Mouse (Mus musculus) large intestine, adult 2 months (tissue): ENCODE data around the gene Smtnl1. TPM values are rescaled to one million over a fixed set of nuclear protein-coding genes. Genes with fewer than 3 reads are reported as not detected.

Experiments used
- DNase-seq: peaks from one replicate; pipeline ENCODE4 v3.0.0-alpha.2; 2012; ENCODE audit warnings: low read depth, low spot score
- WGBS: fragments of 180-500 bp; shearing (Covaris S2); methylation state at CpG from one replicate; pipeline ENCODE4 v1.1.7; 2018; 5-methylcytosine and 5-hydroxymethylcytosine counted together
- polyA plus RNA-seq: library from polyadenylated mRNA; depleted of rRNA; stranded (reverse); fragments of >200 nt; gene quantifications from 2 replicates; pipeline ENCODE4 v1.2.3, GENCODE M21; 2012; rRNA removed

Smtnl1 gene
- polyA plus RNA-seq = 0.14 TPM in 1 of 2 replicates, not detected in the other

- DNase-seq = no peak
- WGBS = 36% methylated on average over 13 of the region's 13 CpGs
Observed at GRCm38 (mm10) chr2:84822552-84822951, at the start of gene Smtnl1. Smtnl1 (minus strand) TSS chr2:84822652.

GRCm38 (mm10) chr2:84870623-84871160 lies 48.2 kb upstream of the Smtnl1 start:
- DNase-seq = no peak
- 56% methylated on average over 4 of the region's 4 CpGs for WGBS

GRCm38 (mm10) chr2:84868977-84869376 lies 46.5 kb upstream of the Smtnl1 start:
- 53% methylated on average over 2 of the region's 2 CpGs for WGBS
- no peak for DNase-seq

DNA sequence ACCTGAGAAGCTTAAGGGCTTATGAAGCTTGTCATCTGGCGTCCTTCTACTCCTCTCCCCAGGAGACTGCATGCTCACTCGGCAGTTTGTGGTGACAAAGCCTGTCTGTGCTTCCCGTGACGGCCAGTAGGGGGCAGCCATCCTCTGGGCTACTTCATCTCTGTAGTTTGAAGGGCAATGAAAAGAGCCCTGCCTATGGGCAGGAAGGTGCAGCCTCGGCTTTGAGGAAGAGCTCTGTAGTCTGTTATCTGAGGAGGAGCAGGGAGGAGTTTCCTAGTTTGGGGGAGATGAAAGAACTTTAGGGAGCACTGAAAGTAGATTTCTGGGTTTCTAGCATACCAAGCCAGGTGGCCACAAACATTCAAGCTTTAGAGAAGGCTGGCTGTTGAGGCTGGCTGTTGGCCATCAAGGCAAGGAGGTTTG lies 46.1 kb upstream of the Smtnl1 start:
- DNase-seq = no peak
- WGBS = 8% methylated on average over 5 of the region's 5 CpGs

GRCm38 (mm10) chr2:84865616-84866571 lies 43.4 kb upstream of the Smtnl1 start:
- WGBS = 4% methylated on average over 44 of the region's 47 CpGs
- no peak for DNase-seq

DNA sequence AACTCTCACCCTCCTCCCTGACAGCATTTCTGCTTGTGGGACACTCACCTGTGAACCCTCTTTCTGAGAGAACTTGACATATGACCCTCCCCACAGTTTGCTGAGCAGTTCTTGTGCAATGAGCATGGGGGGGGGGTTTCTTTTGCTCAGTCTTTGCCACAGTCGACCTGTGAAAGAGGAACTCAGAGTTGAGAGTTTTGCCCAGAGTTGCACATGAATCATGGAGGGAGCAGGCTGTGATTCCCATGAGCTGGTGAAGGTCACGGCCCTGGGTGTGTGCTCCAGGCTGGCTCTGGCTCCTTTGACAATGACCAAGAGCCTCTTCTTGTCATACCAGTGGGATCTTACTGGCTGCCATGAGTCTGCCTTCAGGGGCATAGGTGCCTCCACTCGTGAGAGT lies 39.8 kb upstream of the Smtnl1 start:
- WGBS = 70% methylated on average over 3 of the region's 3 CpGs
- no peak for DNase-seq

DNA sequence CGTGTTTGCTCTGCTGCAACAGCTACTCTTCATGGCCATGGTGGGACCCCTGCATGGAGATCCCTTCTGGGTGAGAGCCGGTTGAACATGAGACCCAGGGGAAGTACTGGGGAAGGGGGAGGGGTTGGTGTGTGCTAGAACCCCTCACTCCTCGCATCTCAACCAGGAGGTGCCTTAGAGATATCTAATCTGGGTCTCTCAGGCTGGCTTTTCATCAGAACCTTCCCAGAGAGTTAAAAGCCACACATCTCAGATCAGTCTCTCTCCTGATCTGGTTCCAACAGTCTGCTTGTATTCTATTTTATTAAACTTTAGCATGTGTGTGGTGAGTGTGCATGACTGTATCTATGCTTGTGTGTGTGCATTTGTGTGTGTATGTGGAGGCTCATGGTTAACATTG lies 39.0 kb upstream of the Smtnl1 start:
- no peak for DNase-seq
- WGBS = 87% methylated on average over 3 of the region's 3 CpGs

DNA sequence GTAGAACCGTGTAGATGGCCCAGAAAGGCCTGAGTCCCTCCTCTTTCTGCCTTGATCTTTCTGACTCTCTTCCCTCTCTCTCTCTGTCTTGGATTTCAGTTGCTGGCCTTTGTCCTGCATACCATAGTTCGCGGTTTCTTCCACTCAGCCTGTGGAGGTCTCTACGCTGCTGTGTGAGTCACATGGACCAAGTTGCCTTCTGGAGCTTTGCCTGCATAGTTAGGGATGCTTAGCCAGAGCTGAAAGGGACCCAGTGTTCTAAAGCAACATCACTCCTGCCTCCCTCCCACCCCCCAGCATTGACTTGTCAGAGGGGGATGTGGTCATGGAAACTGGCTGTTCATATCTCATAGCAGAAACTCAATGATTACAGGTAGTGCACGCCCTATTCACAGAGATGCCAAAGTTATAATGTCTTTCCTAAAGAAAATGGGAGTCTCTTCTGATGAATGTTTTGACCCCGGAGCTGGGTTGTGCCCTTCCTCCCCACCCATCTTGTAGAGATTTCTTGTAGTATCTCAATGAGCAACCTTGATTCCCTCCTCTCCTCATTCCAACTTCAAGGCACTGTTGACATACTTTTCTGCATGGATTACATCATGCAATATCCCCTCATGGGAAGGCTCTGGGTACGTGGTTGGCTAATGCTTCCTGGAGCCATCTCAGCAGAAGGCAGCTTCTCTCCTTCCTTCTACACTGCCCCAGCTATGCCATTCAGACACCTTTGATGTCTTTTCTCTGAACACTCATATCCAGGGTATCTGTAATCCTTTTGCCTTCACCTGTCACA lies 37.7 kb upstream of the Smtnl1 start:
- DNase-seq = no peak
- WGBS = 73% methylated on average over 7 of the region's 7 CpGs

- no peak for DNase-seq
- 95% methylated on average over 1 of the region's 1 CpGs for WGBS
Observed at GRCm38 (mm10) chr2:84858551-84858950, 36.1 kb upstream of the Smtnl1 start.

GRCm38 (mm10) chr2:84855732-84856131 lies 33.3 kb upstream of the Smtnl1 start:
- DNase-seq = no peak
- 57% methylated on average over 2 of the region's 2 CpGs for WGBS

GRCm38 (mm10) chr2:84851130-84852040 lies 28.9 kb upstream of the Smtnl1 start:
- 38% methylated on average over 23 of the region's 23 CpGs for WGBS
- DNase-seq = no peak

- 31% methylated on average over 7 of the region's 7 CpGs for WGBS
- DNase-seq = no peak
Observed at GRCm38 (mm10) chr2:84850407-84851129, 28.1 kb upstream of the Smtnl1 start.

- DNase-seq = no peak
- WGBS = 46% methylated on average over 1 of the region's 1 CpGs
Observed at GRCm38 (mm10) chr2:84845226-84845625, 22.8 kb upstream of the Smtnl1 start.

DNA sequence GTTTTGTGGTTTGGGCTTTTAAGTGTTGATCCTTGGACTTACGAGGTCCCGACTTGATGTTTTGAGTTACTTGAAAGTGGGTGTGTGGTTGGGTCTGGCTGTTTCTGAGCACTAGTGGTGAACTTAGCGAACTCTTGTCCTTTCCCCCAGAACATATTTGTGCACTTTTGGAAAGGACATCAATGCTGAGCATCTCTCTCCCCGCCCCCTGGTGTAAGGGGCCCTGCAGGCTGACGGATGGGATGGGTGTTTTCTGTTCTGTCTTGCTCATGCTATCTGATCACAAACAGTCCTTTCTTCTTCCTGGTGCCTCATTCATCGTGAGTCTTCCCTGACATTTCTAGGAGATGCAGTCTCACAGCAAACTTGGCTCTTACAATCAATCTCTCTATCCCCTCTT lies 21.2 kb upstream of the Smtnl1 start:
- 77% methylated on average over 6 of the region's 6 CpGs for WGBS
- DNase-seq = no peak

DNA sequence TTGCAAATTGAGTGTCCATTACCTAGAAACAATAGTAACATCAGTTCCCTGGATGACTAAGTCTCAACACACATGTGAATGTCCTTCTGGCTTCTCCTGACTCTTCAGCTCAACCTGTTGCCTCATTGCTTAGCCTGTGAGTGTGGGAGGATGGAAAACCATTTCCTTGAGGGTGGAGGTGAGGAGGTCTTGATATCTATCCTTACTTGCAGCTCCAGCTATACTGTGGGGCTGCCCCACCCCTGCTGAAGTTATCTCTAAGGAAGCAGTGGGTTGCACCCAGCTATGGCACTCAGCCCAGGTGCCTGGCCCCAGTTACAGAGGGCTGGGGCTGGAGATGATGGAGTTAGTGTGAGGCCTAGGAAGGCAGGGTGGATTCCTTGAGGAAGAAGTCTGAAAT lies 19.5 kb upstream of the Smtnl1 start:
- DNase-seq = no peak

- DNase-seq = no peak
- WGBS = 10% methylated on average over 17 of the region's 17 CpGs
Observed at GRCm38 (mm10) chr2:84840748-84841563, 18.5 kb upstream of the Smtnl1 start.

GRCm38 (mm10) chr2:84840016-84840747 lies 17.7 kb upstream of the Smtnl1 start:
- 1% methylated on average over 54 of the region's 54 CpGs for WGBS
- no peak for DNase-seq
